Mouse (Mus musculus) natural killer cell, adult 2 months (primary cell): ENCODE results near the gene Pip4k2b.
"Not testable (repeated sequence)": the region's sequence is repeated elsewhere in the genome, so short reads cannot be mapped to it uniquely, and the experiment has no call there.

Source experiments
- DNase-seq, 2 experiments: peaks; one replicate each; pipeline ENCODE4 v3.0.0; 2022; ENCODE audit warnings: low spot score in 2 of 2

Pip4k2b gene

GRCm38 (mm10) chr11:97744063-97744717 is at the start of gene Pip4k2b:
Gene Pip4k2b, minus strand, starts transcription at chr11:97744704.
- DNase-seq, result peak in 1 of 2 experiments; percentile 44

- DNase-seq, result peak; percentile 67 to 69
Measured at GRCm38 (mm10) chr11:97793165-97793564, 48.7 kb upstream of the Pip4k2b start.

GRCm38 (mm10) chr11:97790778-97791438 is 46.4 kb upstream of the Pip4k2b start:
- DNase-seq, result not testable (repeated sequence)

GRCm38 (mm10) chr11:97789727-97790126 is 45.2 kb upstream of the Pip4k2b start:
- DNase-seq, result no peak

GRCm38 (mm10) chr11:97787961-97788360 is 43.5 kb upstream of the Pip4k2b start:
- DNase-seq, result no peak

GRCm38 (mm10) chr11:97782564-97782895 is 38.0 kb upstream of the Pip4k2b start:
- no peak for DNase-seq

GRCm38 (mm10) chr11:97781832-97782563 is 37.5 kb upstream of the Pip4k2b start, which contains the start of gene Rpl23:
Gene Rpl23, minus strand, starts transcription at chr11:97782437.
- peak; percentile 96 to 99 for DNase-seq

- DNase-seq, result no peak
Measured at GRCm38 (mm10) chr11:97781478-97781831, 37.0 kb upstream of the Pip4k2b start.

GRCm38 (mm10) chr11:97779968-97780701 is 35.6 kb upstream of the Pip4k2b start:
- DNase-seq, result no peak

GRCm38 (mm10) chr11:97778918-97779317 is 34.4 kb upstream of the Pip4k2b start:
- no peak for DNase-seq

- DNase-seq, result peak in 1 of 2 experiments; percentile 34
Measured at GRCm38 (mm10) chr11:97777129-97777529, 32.6 kb upstream of the Pip4k2b start.

- no peak for DNase-seq
Measured at GRCm38 (mm10) chr11:97776497-97777128, 32.1 kb upstream of the Pip4k2b start.

GRCm38 (mm10) chr11:97775808-97776496 is 31.4 kb upstream of the Pip4k2b start, which contains the start of gene 1700001P01Rik:
Gene 1700001P01Rik, minus strand, starts transcription at chr11:97775918.
- DNase-seq, result no peak

- no peak for DNase-seq
Measured at GRCm38 (mm10) chr11:97775186-97775585, 30.7 kb upstream of the Pip4k2b start.

GRCm38 (mm10) chr11:97771410-97771809 is 26.9 kb upstream of the Pip4k2b start:
- DNase-seq, result no peak

GRCm38 (mm10) chr11:97769704-97770103 is 25.2 kb upstream of the Pip4k2b start:
- DNase-seq, result no peak

- peak; percentile 93 to 94 for DNase-seq
Measured at GRCm38 (mm10) chr11:97766154-97766881, 21.8 kb upstream of the Pip4k2b start, which contains the start of gene Cwc25. Gene Cwc25, minus strand, starts transcription at chr11:97766556.

GRCm38 (mm10) chr11:97761638-97762037 is 17.1 kb upstream of the Pip4k2b start:
- DNase-seq, result no peak

- no peak for DNase-seq
Measured at GRCm38 (mm10) chr11:97758942-97759341, 14.4 kb upstream of the Pip4k2b start.

- no peak for DNase-seq
Measured at GRCm38 (mm10) chr11:97758125-97758524, 13.6 kb upstream of the Pip4k2b start.
